Mouse (Mus musculus): Measurements from ENCODE around the gene Olfr15.

- TF ChIP-seq CTCF (IDR thresholded peaks at IDR 0.05; ENCODE audit: borderline replicate concordance, insufficient read depth, low read depth, low read length) (no peak), POLR2A (IDR thresholded peaks at IDR 0.05; ENCODE audit: borderline replicate concordance, insufficient read depth, low read length) (peak; percentile 68; the same call in 1 of the 2 replicates)
These were observed 53.8 kb downstream of the Olfr15 start, which contains the start of the genes Zfp597 and Gm20695 for GRCm38 (mm10) chr16:3884201-3885064.
